Mouse (Mus musculus) gastrocnemius, postnatal 4 days (tissue): Measurements from ENCODE around the gene Wdr25. TPM values are rescaled to one million over a fixed set of nuclear protein-coding genes. Genes with fewer than 3 reads are reported as not detected.

Source experiments
- DNase-seq, 2 experiments: peaks; one replicate each; pipeline ENCODE4 v3.0.0; 2021 to 2022; ENCODE audit warnings: low spot score in 2 of 2, mixed read lengths in 2 of 2
- total RNA-seq, 2 experiments: library from RNA; stranded (reverse); gene quantifications; 2 replicates each; pipeline ENCODE4 v1.2.3; 2021

Gene Wdr25
- total RNA-seq, 2 experiments from 2014 or later, result 5.1 to 5.8 TPM

DNA sequence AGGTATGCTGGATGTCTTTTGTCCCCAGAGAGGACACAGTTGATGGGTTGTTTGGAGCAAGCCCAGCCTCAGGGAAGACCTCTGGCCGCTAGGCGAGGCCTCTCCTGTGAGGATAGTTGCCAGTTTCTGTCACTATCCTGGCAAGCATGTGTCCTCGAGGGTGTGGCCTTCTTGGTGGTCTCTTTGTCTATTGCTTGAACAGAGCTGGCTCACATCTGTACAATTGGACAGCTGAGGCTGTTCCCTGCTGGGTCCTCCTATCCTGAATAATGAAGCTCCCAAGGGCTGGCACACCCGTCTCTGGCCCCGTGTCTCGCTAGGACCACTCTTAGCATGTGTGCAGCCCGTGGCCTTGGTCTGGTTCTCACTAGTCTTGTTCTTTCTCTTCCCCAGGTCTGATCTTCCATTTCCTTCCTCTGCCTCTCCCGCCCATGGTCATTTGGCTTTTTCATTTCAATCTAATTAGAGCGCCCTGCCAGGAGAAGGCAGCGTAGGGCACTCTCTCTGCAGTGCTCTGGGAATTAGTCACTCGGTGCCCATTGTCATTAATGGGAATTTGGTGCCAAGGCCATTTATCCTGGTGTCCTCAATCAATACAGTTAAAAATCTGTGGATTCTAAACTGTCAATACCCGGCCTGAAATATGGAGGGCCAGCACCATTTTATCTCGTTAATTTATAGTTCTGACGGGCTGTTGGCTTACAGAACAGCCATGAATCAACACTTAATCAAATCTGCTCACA is 88.7 kb downstream of the Wdr25 start:
- no peak for DNase-seq

DNA sequence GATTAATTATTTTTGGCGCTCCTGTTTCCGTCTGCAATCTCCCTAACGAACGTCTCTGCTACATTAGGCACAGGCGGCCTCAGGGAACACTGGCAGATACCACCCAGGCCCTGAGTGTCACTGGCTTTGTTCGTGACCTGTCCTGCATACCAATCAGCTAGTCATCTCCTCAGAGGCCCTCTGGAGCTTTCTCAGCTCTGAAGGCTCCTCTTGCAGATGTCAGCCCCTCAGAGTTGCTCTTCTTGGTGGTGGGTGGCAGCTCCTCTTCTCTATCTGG is 89.2 kb downstream of the Wdr25 start:
- DNase-seq, result no peak

DNA sequence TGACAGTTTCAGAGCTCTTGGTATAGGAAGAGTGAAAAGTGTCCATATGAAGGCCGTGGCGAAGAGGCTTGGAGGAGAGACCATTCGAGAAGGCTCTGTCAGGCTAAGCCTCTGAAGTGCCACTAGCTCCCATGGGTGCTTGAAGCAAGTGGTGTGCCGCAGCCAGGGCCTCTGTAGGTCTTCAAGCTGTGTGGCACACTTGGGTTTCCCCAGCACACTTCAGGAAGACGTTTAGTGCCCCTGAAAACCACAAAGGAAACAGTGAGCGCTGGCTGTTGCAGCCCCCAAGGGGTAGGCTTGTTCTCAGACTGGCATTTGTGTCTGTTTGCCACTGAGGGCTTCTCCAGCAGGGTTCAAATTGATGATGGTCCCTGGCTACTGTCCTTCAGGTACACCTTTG is 90.1 kb downstream of the Wdr25 start:
- no peak for DNase-seq

DNA sequence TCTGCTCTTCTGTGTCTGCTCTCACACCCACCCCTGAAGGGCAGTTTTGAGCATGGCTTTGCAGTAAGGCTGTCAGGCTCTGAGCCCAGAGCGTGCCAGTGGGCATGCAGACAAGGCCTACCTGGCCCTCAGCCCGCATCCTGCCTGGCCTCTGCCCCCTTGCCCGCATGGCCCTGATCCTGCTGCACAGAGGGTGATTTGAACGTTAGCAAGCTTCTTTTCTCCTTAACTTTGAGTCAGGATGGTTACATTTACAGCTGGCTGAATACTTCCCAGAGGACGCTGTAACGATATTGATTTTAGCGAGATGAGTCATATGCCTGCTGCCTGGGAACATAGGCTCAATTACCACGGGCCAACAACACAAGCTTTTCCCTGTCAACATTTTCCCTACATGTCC is 91.0 kb downstream of the Wdr25 start:
- no peak for DNase-seq

DNA sequence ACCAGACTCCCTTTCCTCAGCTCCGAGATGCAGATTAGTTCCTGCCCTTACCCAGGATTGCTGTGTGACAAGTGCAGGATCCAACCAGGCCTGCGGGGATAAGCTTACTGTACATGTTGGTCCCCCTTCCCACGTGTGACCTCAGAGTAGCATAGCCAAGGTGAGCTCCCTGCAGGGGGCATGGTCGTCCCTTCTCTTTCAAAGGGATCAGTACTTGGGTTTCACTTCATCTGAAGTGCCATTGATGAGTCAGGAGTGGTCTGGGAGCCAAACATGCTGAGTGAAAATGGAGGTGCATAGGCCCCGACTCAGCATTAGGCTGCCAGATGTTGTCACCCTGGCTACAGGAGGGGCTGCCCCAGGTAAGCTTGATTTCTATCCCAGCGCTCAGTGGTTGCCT is 91.6 kb downstream of the Wdr25 start:
- no peak for DNase-seq

DNA sequence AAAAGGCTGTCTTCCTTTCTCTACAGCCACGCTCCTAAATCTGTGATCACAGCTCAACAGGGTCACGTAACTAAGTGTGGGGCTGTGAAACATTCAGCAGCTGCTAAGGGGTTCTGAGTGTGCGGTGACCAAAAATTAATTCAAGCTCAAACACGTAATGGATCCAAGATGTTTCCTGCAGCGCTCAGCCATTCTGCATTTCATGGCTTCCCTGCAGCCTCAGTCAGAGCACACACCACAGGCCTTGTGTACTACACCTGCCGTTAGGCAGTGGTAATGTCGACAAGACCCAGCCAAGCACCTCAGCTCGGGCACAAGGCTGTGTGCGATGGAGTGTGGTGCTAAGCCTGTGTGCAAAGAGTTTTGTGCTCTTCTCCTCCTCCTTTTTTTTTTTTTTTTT is 94.0 kb downstream of the Wdr25 start:
- DNase-seq, result no peak

DNA sequence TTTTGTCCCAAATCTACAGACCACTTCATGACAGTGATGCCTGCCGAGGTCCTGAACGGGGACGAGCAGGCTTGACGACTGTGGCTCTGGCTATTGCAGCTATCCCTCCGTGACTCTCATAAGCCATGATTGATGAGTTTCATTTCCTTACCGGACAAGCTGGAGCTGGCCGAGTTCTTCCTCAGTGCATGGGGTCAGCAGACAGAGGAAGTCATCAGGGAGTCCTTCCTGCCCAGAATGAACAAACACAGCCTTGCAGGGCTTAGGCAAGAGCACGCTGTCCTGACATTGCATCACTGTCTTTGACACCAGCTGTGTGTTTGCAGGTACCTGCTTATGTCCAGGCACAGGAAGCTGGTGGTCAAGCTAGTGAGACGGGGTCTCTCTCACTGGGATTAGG is 97.0 kb downstream of the Wdr25 start:
- DNase-seq, result no peak

DNA sequence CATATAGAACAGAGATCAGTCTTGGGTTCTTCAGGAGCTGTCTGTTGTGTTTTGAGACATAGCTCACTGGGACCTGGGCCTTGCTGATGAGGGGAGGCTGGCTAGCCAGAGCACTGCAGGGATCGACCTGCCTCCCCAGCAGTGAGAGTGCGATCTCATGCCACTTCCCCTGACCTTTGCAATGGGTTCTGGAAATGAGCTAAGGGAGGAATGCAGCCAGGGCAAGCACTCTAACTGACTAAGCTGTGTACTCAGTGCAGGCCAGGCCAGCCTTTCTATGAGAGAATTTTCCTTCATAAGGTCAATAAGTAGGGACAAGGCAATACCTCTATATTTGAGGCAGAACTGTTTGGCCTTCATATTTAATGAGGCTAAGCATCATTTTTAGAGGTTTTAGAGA is 99.6 kb downstream of the Wdr25 start:
- DNase-seq, result no peak

DNA sequence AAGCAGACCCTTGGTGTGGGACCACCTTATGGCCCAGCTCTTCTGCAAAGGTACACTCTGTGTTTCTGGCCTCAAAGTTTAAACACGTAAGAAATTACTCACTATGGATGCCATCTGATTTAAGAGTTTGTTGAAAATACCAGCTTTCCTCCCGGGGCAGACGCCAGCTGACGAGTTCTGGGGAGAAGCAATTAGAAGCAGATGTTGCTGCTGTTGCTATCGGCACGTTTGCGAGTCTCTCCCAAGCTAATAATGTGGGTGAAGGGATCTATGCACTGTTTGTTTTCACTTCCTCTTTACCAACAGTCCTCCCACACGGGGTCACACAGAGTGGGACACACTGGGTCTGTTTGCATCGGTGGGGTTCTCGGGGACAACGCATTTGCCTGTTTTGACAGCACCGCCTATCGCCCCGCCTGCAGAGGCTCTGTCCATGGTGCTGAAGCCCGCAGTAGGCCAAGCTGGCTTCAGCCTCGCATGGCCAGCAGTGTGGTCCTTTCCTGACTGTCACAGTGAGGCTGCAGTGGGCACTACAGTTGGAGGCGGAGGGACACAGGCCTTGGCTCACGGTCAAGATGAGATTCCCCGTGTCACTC is 101.1 kb downstream of the Wdr25 start:
- peak; percentile 73 to 88 for DNase-seq

DNA sequence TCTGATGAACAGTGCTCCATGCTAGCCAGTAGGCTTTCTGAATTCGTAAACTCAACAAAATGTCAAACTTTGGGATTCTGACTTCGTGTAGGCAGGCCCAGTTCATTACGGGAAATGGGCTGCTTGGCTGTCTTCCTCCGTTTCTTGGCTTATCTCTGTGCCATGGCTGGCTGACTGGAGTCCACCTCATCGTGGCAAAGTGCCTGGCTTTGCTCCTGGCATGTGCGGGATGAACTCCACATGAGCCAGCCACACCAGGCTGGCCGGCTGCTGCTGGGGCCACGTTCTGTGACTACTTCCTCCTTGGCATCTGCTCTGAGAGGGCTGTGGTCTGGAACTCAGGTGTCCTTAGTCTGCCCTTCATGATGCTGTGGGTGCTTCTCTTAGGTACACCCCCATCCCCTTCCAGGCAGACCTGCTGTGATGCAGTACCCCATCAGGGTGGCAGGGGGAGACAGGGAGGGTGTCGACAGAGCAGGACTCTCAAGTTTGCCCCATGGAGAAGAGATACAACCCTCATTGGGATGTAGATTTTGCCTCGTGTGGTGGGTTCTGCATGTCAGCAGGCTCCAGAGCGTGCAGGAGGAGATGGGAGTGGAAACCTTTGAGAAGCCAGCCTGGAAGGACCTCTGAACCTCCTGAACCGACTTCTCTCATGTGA is 102.7 kb downstream of the Wdr25 start:
- DNase-seq, result no peak

DNA sequence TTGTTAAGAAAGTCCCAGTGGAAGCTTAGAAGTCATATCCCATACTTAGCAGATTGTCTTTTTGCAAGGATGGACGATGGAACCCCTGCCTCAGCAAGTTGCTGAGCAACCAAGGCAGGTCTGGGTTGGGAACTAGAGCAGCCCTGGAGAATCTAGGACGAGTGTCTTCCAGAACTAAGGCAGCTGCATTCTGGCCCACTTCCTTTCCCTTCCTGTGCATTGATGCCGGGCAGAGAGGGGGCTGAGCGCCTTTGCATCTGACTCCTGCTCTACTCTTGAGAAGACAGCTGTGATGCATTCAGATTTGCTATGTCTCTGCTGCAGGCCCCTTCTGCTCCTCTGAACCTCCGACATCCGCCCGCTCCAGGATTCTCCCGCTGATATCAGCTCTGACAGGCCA is 103.8 kb downstream of the Wdr25 start:
- no peak for DNase-seq

DNA sequence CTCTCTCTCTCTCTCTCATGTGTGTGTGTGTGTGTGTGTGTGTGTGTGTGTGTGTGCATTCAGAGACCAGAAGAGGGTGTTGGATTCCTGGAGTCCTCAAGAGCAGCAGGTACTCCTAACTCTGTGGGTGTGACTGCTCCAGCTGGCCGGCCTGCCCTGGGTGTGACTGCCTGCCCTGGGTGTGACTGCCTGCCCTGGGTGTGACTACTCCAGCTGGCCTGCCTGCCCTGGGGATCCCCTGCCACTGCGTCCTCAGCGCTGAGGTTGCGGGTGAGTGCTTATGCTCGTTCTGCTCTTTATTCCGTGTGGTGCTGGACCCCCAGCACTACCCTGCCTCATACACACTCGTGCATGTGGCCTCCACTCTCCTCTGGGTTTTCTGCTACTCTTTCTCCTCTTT is 109.5 kb downstream of the Wdr25 start:
- DNase-seq, result no peak

DNA sequence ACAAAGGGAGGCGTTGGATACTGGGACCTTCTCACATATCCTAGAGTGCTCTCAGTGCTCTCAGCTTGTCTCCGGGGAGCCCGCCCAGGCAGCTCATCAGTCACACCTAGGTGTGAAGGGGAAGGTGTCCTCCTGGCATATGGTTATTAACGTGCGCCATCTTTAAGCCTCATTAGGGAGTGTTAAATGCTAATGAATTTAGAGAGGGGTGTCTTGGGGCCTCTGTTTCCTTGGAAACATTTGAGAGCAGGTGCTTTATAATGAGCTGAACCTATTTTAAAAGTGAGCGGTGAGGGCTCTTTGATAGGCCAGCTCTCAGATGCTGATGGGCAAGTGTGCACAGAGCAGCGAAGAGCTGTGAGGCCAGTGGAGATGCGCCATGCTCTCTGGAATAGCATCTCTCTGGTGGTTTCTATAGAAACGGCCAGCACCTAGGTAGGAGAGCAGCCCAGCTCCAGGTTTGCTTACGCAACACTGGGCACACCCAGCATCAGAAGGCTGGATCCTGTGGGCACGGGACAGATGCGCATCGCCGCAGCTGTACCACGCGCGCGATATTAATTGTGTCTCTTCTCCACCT is 116.7 kb downstream of the Wdr25 start:
- no peak for DNase-seq

DNA sequence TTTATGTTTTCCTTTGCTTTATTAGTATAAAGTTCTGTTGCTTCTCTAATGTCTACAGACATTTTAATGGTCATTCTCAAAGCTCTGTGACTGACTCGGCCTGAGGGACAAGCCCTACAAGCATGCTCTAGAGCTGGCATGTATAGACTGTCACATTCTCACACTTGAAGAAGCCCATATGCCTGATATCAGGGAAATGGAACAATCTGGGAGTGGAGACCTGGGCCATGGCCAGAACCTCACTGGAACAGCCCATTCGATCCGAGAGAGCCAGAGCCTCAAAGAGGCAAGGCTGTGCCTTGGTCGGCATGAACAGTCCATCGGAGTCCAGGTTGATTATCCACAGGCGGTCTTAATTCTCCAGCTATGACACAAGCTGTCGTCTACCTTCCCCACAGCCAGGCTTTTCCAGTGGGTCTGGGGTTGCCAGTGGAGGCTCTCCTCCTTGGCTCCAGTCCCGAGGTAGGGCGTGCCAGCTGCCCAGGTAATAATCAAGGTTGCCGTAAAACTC is 128.8 kb downstream of the Wdr25 start:
- DNase-seq, result no peak

DNA sequence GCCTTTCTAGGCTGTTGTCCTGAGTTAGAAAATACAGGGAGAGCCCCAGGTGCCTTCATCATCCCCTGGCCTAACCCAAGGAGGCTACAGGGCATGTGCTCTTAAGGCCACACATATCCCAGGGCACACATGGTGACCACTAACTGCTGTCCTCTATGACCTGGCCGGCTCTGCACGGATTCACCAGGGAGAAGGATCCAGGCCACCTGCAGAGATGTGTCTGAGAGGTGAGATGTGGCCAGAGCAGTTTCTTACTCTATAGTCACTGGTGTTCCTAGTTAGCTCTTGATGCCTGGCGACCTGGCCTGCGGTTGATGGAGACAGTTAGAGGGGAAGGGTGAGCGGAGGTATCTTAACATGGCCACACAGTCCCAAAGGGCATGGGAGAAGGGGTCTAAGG is 129.5 kb downstream of the Wdr25 start:
- DNase-seq, result no peak

DNA sequence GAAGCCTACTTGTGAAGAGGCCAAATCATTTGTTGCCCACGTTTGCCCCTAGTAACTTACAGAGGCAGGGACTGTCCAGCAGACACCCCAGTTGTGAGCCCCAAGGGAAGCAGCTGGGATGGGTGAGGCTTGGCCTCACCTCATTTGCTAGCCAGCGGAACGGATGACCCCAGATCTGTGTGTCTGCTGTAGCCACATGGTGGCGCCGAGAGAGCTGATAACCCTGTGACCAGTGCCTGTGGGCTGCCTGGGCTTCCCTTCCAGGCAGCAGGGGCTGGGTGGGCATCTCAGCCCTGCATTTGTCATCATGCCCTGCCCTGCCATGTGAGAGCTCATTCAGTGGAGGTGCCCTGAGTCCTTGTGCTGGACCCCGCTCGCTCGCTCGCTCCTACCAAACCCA is 130.3 kb downstream of the Wdr25 start:
- no peak for DNase-seq

DNA sequence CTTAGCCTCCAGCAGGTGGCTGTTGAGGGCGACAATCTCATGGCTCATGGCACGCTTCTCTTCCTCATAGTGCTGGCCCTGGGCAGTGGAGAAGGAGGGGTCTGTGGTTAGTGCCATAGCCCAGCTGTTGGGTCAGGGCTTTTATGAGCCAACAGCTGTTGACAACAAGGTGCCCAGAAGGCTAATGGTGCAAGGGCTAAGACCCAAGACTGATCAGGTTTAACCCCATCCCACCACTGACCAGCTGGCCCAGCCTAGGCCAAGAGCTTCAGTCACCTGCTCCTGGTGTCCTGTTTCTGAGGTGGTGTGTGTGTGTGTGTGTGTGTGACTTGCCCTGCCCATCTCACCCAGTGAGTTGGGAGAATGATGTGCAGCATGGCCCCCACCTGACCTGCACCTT is 143.6 kb downstream of the Wdr25 start:
- DNase-seq, result no peak

DNA sequence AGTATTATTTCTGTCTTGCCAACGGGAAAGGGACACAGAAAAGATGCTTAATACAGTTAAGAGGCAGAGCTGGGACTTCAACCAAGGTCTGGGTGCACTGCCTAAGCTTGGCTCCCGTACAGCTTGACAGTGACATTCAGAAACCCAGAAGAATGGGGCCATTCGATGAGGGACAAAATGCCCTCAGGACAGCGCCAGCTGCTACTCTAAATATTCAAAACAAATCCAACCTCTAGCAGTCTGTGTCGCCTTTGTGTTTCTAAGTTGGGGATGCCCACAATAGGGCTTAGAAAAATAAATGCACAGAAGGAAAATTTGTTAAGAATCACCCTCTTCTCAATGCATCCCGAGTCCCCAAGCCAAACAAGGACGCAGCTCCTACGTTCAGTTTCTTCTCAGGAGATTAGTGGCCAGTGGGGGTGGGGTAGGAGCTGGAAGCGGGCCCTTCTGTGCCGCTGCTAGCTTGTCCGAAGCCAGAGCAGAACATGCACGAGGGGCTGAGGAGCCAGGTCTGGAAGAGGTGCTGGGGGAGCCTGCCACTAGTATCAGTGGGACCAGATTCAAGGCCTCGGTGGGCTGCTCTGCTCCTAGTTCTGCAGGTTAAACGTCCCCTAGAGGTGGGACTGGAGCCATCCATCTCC is 144.9 kb downstream of the Wdr25 start:
- no peak for DNase-seq

DNA sequence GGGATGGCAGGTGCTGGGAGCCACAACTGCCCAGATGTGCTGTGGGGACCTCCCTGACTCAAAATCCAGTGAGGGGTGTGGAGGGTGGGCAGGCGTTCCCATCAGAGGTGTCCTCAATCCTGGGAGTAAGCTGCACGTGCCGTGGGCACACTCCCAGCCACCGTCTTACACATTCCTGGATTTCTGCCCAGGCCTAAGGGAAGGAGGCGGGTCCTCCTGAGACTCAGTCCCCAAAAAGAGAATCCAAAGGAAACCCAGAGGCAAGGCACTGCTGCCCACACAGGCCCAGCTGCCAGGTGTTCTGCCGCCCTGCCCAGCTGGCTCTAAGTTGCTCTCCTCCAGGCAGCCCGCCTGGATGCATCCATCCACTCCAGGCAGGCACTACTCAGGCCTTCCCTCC is 145.9 kb downstream of the Wdr25 start:
- no peak for DNase-seq

DNA sequence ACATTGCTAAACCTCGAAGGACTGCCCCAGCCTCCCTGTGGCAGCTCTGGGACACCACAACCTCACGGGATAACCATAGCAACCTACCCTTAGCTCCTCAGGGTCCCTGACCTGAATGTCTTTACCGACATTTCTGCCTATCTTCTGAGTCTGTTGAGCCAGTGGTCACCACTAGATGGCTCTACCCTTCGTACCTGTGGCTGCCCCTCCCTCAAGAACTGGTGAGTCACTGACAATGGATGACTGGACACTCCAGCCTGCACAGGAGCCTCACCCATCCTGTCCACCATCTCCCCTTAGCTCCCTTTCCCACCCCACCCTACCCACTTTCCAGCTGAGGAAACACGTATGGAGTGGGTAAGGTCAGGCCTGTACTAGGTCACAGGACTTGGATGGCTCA is 151.1 kb downstream of the Wdr25 start:
- no peak for DNase-seq

DNA sequence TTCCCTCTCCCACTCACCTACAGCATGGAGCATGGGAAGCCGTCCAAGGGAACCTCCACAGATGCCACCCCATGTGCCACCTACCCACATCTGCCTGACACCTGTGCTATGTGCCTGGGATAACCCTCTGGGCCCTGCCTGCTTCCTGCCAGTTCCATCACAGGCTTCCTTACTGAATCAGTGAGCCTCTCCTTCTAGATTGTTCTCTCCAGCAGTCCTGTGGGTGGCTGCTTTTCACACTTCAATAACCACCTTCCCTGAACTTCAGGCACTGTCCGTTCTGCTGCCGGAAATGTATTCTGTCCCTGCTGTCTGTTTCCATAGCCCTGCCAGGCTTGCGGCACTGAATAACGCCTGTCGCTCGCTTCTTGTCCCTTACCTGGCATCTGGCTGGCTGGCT is 152.2 kb downstream of the Wdr25 start:
- no peak for DNase-seq

DNA sequence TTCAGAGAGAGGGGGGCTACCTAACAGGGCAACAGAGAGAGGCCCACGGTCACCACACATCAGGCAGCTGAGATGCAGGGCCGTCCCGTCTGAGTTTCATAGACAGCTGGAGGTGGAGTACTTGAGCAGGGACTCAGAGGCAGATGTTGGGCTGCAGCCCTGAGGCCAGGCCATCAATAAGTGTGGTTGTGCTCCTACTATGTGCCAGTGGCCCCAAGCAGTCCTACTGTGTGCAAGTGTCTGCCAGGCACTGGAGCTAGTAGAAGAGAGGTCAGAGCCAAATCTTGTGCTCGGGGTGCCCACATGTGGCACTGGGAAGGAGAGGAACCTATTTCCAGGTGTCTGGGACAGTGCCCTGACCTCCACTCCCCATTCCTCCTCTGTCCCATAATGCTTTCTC is 156.5 kb downstream of the Wdr25 start:
- no peak for DNase-seq
